Mouse (Mus musculus) left cerebral cortex, adult 9 months (tissue): Measurements from ENCODE around the gene Rere.
A peak's percentile ranks its signal among the peaks of the same experiment; 100 is the strongest.
"Not testable (repeated sequence)": the region's sequence is repeated elsewhere in the genome, so short reads cannot be mapped to it uniquely, and the experiment has no call there.

Experiments used
- DNase-seq, 2 experiments: peaks; one replicate each; pipeline ENCODE4 v3.0.0; 2022; ENCODE audit warnings: low spot score in 2 of 2

Gene Rere

GRCm38 (mm10) chr4:150581931-150582723 lies 300.7 kb downstream of the Rere start:
- peak in 1 of 2 experiments; percentile 65 for DNase-seq

GRCm38 (mm10) chr4:150582966-150583776 lies 301.7 kb downstream of the Rere start:
- peak; percentile 66 to 81 for DNase-seq

DNA sequence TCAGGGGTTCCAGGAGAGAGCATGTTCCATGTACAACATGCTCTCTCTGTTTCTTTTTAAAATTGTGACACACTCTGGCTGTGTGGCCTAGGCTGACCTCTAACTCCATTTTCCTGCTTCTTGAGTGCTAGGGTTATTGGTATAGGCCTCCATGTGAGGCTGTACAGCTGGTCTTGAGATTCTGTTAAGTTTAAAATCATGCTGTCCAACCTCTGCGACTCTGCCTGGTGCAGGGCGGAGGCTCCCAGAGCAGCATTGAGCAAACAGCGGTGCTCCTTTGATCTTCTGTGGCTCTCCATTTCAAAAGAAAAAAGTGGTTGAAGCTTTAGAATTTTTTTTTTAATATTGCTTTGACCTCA lies 302.3 kb downstream of the Rere start:
- no peak for DNase-seq

DNA sequence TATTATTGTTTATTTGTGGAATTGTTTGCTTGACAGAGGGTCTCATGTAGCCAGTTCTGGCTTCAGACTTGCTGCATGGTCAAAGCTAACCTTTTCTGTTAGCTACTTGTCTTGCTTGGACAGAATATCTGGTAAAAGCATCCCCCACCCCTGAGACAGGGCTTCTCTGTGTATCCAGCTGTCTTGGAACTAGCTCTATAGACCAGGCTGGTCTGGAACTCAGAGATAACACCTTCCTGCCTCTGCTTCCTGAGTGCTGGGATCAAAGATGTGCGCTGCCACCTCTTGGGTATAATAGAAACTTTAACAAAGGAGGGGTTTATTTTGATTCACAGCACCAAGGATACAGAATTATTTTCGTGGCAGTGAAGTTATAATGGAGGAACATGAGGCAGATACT lies 304.4 kb downstream of the Rere start:
- no peak for DNase-seq

- DNase-seq = no peak
Observed at GRCm38 (mm10) chr4:150586275-150586674, 304.8 kb downstream of the Rere start.

DNA sequence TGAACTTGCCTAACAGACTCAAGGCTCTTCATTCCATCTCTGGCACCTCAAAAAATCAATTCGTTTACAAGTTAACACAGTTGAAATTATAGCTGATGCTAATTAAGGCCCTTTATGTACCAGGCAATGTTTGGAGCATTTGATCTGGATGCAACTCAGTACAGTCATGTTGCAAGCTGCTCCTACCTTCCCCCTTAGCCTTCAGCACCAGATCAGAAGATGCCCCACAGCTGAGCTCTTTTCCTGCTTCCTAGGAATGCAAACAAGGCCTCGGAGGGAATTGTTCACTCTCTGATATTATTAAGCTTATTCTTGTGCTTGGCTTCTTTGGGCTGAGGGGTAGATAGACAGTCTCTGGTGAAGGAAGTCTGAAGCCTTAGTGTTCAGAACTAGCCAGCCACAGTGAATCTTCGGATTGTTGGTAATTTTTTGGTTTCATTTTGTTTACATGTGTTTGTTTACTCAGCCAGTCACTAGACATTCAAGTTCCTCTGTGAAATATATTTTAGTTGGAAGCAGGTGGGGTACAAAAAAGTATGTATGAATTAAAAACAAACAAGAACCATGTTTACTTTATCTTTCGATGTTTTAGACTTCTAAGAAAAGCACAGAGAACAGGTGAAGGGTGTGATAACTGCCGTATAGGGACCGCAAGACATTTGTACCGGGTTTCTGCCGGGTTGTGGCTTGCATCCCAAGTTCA lies 306.3 kb downstream of the Rere start:
- DNase-seq = no peak

GRCm38 (mm10) chr4:150588300-150588621 lies 306.8 kb downstream of the Rere start:
- no peak for DNase-seq

DNA sequence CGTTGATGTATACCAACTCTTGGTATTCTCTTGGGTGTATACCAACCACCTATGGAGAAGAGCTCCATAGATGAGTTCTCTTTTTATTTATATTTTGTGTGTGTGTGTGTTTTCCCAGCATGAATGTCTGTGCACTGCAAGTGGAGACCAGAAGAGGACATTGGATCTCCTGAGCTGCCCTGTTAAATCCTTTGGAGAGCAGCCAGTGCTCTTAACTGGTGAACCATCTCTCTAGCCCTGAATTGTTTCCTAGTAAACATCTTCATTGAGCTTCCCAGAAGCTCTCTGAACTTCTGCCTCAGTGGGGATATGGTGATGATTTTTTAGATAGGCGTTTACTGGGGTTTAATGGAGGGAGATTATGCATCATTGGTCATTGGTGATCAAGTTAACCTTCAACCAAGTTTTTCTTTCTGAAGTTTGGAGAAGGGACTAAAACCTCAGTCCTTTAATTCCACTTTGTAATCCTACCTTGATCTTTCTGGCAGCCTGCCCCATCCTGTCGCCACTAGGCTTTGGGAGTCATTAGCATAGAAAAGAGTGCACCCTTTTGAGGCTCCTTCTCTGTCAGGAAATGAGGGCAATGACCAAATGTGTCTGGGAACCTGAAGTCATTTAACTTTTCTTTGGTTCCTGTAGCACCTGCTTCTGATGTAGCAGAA lies 309.3 kb downstream of the Rere start:
- DNase-seq = no peak

- no peak for DNase-seq
Observed at GRCm38 (mm10) chr4:150591602-150592001, 310.2 kb downstream of the Rere start.

- no peak for DNase-seq
Observed at GRCm38 (mm10) chr4:150592087-150592486, 310.6 kb downstream of the Rere start.

- DNase-seq = no peak
Observed at GRCm38 (mm10) chr4:150593473-150594217, 312.2 kb downstream of the Rere start.

GRCm38 (mm10) chr4:150594298-150594829 lies 312.9 kb downstream of the Rere start:
- DNase-seq = no peak

DNA sequence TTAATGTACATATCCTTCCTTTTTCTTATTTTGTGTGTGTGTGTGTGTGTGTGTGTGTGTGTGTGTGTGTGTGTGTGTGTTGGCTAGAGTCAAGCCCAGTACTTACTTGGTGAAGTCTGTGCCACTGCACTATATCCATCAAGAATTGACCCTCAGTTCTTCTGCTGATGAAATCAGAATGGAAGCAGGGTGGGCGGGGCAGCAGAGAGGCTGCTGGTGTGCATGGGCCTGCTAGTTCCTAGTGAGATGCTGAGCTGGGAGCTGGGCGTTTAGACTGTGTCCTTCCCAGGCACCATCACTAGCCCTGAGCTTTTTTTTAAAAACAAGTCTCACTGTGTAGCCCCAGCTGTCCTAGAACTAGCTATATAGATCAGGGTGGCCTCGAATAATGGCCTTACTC lies 313.6 kb downstream of the Rere start:
- no peak for DNase-seq

DNA sequence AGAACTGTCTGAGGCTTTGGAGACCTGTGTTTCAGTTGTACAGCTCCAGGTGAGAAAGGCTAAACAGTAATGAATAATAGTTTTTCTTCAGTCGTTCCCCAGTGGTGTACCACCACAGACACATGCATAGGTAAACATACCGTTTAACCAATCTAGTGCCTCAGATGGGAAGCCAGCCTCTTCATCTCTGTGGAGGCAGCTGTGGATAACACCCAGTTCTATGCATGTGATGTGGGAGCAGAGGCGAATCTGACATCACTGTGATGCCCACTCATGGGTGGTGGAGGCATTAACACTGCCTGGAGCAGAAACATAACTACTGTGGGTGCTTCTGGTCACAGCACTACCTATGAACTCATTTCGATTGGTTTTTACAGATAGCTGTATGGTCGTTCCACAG lies 314.5 kb downstream of the Rere start:
- DNase-seq = no peak

DNA sequence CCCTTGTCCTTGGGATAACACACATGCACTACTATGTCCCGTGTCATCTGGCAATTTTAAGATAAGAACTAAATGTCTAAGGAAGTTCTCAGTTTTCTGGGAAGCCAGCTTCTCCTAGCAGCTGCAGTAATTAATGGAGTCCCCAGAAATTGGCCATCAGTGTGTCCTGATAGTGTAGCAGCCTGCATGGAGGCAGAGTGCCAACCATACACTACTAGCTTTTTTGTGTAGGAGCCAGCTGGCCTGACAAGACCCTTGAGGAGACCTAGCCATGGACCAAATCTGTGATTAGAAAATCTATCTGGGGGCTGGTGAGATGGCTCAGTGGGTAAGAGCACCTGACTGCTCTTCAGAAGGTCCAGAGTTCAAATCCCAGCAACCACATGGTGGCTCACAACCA lies 317.2 kb downstream of the Rere start:
- no peak for DNase-seq

DNA sequence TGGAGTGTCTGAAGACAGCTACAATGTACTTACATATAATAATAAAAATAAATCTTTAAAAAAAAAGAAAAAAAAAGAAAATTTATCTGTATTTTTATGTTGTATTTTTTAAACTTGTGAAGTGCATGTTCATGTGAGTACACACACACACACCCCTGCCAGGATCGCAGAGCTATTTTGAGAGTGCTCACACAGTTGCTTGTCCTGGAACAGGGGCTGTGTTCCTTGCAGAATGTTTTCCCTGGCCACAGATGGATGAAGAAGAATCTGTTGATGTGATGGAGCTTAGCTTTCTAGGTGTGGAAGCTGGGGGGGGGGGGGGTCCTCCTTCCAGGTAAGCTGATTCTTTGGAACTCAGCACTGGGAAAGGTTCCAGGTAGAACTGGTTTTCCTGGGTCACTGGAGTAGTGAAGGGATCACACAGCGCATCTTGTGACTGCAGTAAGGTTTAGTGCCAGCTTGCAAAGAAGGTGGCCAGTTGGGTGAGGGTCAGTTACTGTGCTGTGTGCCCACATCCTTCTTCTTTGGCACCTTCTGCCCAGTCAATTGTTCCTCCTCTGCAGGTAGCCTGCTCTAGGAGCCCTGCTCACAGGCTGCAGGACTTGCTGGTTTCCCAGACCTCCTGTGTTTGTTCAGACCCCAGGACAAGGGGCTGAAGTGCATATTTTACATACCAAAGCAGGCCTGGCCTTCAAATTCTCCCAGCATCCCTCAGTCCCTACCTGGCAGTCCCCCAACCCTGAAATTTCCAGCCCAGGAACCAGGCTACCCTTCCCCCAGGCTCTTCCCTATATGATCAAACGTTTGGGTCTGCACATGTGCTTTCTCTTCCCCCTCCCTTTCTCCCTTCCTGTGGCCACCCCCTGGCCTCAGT lies 317.9 kb downstream of the Rere start:
- no peak for DNase-seq

DNA sequence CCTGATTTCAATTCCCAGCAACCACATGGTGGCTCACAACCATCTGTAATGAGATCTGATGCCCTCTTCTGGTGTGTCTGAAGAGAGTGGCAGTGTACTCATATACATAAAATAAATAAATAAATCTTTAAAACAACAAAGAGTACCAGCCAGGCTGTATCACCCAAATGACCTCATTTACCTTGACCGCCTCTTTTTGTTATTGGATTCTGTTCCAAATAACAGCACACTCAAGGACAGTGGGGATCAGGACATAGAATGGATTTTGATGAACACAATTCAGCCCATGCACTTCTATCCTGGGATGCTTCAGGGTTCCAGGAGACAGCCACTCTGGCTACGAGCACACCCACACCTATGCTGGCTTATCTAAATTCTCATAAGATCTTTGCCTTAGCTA lies 319.1 kb downstream of the Rere start:
- not testable (repeated sequence) for DNase-seq

DNA sequence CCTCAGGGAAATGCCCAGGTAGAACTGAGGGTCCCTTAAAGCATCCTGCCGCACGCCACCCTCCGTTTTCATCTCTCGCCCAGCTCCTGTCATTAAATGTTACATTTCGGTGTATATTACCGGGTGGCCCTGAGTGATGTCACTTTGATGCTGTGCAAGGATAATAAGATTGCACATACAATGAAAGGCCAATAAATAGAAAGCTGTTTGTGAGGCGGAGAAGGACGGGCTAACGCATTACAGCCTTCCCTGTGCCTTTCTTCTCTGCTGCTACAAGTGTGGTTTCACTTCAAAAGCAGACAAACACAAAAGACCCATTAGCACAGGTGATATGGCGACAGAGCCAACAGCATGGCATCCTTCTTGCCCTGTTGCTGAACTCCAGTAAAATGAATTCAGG lies 320.0 kb downstream of the Rere start:
- DNase-seq = no peak

GRCm38 (mm10) chr4:150603366-150604061 lies 322.1 kb downstream of the Rere start:
- no peak for DNase-seq

- no peak for DNase-seq
Observed at GRCm38 (mm10) chr4:150605804-150606203, 324.4 kb downstream of the Rere start.
